Mouse (Mus musculus): Measurements from ENCODE around the gene Cul5.

- no peak for TF ChIP-seq CTCF (conservative IDR thresholded peaks at IDR 0.05; ENCODE audit: low read length)
- TF ChIP-seq NANOG (IDR thresholded peaks at IDR 0.05; ENCODE audit: borderline replicate concordance, low read length) = no peak
Observed at GRCm38 (mm10) chr9:53604954-53605353, 64.9 kb downstream of the Cul5 start.

Measured in E14TG2a.4 (cell line).